Mouse (Mus musculus) liver, adult 2 months (tissue): ENCODE data around the gene Sorl1. TPM values are rescaled to one million over a fixed set of nuclear protein-coding genes. Genes with fewer than 3 reads are reported as not detected.

Source experiments
- DNase-seq: peaks from one replicate; pipeline ENCODE4 v3.0.0-alpha.2; 2011; ENCODE audit warnings: low read depth, low spot score; ENCODE audit errors: extremely low read depth
- H3K27ac ChIP-seq: fragments of 200-500 bp; replicated peaks from 2 replicates; pipeline ENCODE4 v1.5.1; 2012; ENCODE audit warnings: low read depth, mild to moderate bottlenecking, control low read depth, inconsistent platforms, low read length; ENCODE audit not compliant: insufficient read depth
- H3K27me3 ChIP-seq: fragments of 200-500 bp; 2 replicates; pipeline ENCODE4 v1.6.1; 2012; ENCODE audit warnings: mild to moderate bottlenecking, moderate library complexity, low read length, inconsistent platforms; ENCODE audit not compliant: control insufficient read depth, insufficient read depth
- H3K36me3 ChIP-seq: fragments of 200-500 bp; 2 replicates; pipeline ENCODE4 v1.6.1; 2012; ENCODE audit warnings: low read length, inconsistent platforms; ENCODE audit not compliant: control insufficient read depth, insufficient read depth
- H3K4me1 ChIP-seq: fragments of 200-500 bp; 2 replicates; pipeline ENCODE4 v1.6.1; 2011; ENCODE audit warnings: low read length; ENCODE audit not compliant: control insufficient read depth, insufficient read depth
- H3K4me3 ChIP-seq: fragments of 200-500 bp; 2 replicates; pipeline ENCODE4 v1.5.1; 2011; ENCODE audit warnings: low read depth, mild to moderate bottlenecking, control low read depth, low read length, moderate library complexity; ENCODE audit not compliant: insufficient read depth
- H3K79me2 ChIP-seq: fragments of 200-500 bp; 2 replicates; pipeline ENCODE4 v1.6.1; 2012; ENCODE audit warnings: inconsistent platforms, mild to moderate bottlenecking, low read length, moderate library complexity; ENCODE audit not compliant: control insufficient read depth, insufficient read depth
- H3K9ac ChIP-seq: fragments of 200-500 bp; 2 replicates; pipeline ENCODE4 v1.6.1; 2012; ENCODE audit warnings: low read depth, mild to moderate bottlenecking, control low read depth, inconsistent platforms, low read length
- CTCF ChIP-seq: fragments of 200-500 bp; IDR thresholded peaks from 2 replicates; pipeline ENCODE4 v1.5.1; 2011; ENCODE audit warnings: low read depth, low read length, control low read depth
- POLR2A ChIP-seq: fragments of 200-500 bp; IDR thresholded peaks from 2 replicates; pipeline ENCODE4 v1.6.1; 2011; ENCODE audit warnings: low read length, control low read depth; ENCODE audit not compliant: insufficient read depth; ENCODE audit errors: extremely low read depth
- WGBS: fragments of 180-500 bp; shearing (Covaris S2); methylation state at CpG from one replicate; pipeline ENCODE4 v1.1.7; 2018; 5-methylcytosine and 5-hydroxymethylcytosine counted together
- polyA plus RNA-seq: library from polyadenylated mRNA; depleted of rRNA; stranded (reverse); fragments of >200 nt; gene quantifications from 2 replicates; pipeline ENCODE4 v1.2.3, GENCODE M21; 2012
- total RNA-seq: library from RNA; depleted of rRNA; stranded (reverse); fragments of >200 nt; gene quantifications from 2 replicates; pipeline ENCODE4 v1.2.3, GENCODE M21; 2014

Gene Sorl1
- total and polyA plus RNA-seq, 2 experiments, result 1.4 to 2.3 TPM

GRCm38 (mm10) chr9:42053591-42054190, 70.4 kb downstream of the Sorl1 start:
- WGBS, result 84% methylated on average over 12 of the region's 12 CpGs
- TF ChIP-seq CTCF, result no peak
- no peak for TF ChIP-seq POLR2A

DNA sequence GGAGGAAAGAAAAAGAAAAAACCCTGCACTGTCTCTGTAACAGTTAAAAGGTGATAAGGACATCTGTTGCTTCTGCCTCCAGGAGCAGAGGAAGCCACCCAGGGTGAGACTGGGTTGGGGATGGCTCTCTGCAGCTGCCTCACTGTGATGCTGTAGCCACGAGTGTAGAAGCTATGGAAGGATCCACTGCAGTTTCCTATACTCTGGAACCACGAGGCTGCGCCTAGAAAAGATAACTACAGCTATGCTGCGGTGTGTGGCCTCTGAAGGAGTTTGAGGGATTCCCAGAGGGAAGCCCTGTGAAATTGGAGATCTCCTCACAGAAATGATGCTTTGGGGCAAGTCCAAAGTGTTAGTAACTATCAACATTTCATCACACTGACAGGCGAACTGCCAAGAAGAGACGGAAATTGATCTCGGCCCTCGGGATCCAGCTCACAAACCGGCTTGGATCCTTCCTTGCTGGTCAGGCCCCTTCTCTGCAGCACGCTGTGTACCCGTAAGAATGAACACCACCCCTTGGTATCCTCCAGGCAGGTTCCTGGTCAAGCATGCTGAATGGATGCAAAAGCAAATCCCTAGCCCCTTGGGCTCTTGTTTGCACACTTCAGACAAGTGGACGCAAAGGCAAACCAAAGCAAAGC, 71.3 kb downstream of the Sorl1 start:
- DNase-seq, result peak; percentile 70
- Histone ChIP-seq H3K27ac (no peak overlapping the region), H3K4me1 (no peaks in the 10 kb centered on the region), H3K27me3 (no peaks in the 10 kb centered on the region), H3K9ac (no peak overlapping the region), H3K79me2 (no peaks in the 10 kb centered on the region), H3K36me3 (no peaks in the 10 kb centered on the region), H3K4me3 (no peak overlapping the region)
- WGBS, result 29% methylated on average over 12 of the region's 12 CpGs
- TF ChIP-seq POLR2A (no peak), CTCF (no peak)

More at GRCm38 (mm10) chr9:42053591-42054190, 70.4 kb downstream of the Sorl1 start:
- H3K36me3 ChIP-seq, result no peaks in the 10 kb centered on the region
- no peak overlapping the region for H3K4me3 ChIP-seq
- no peaks in the 10 kb centered on the region for H3K79me2 ChIP-seq
- H3K27ac ChIP-seq, result no peak overlapping the region
- H3K27me3 ChIP-seq, result no peaks in the 10 kb centered on the region
- DNase-seq, result no peak
- H3K4me1 ChIP-seq, result no peaks in the 10 kb centered on the region
- no peak overlapping the region for H3K9ac ChIP-seq

GRCm38 (mm10) chr9:42048542-42048941, 75.6 kb downstream of the Sorl1 start:
- H3K9ac ChIP-seq, result no peak overlapping the region
- H3K27me3 ChIP-seq, result no peaks in the 10 kb centered on the region
- 27% methylated on average over 2 of the region's 2 CpGs for WGBS
- H3K36me3 ChIP-seq, result no peaks in the 10 kb centered on the region
- H3K4me3 ChIP-seq, result no peak overlapping the region
- H3K27ac ChIP-seq, result no peak overlapping the region
- no peaks in the 10 kb centered on the region for H3K4me1 ChIP-seq
- DNase-seq, result no peak
- no peak for TF ChIP-seq CTCF
- TF ChIP-seq POLR2A, result no peak
- no peaks in the 10 kb centered on the region for H3K79me2 ChIP-seq

GRCm38 (mm10) chr9:42047786-42048185, 76.3 kb downstream of the Sorl1 start:
- Histone ChIP-seq H3K4me1 (no peaks in the 10 kb centered on the region), H3K36me3 (no peaks in the 10 kb centered on the region), H3K4me3 (no peak overlapping the region), H3K79me2 (no peaks in the 10 kb centered on the region), H3K27me3 (no peaks in the 10 kb centered on the region), H3K9ac (no peak overlapping the region), H3K27ac (no peak overlapping the region)
- TF ChIP-seq CTCF (no peak), POLR2A (no peak)
- DNase-seq, result no peak
- WGBS, result 68% methylated on average over 5 of the region's 5 CpGs

DNA sequence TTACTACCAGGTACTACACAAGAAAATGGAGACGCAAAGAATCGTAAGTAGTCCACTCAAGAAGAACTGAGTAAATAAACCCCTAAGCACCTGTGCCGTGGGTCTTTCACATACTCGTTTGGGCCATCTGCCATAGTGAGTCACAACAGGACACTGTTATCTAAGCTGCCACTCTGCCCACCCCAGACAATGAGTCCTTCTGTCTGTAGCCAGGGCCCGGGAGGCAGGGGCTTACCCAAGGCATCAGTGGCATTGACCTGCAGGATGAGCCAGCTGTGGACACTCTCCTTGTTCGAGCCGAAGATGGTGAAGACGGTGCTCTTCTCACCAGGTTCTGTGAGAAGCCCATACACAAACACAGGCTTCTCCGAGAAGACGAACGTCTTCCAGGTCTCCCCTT, 77.8 kb downstream of the Sorl1 start:
- no peak for TF ChIP-seq POLR2A
- H3K27ac ChIP-seq, result no peak overlapping the region
- DNase-seq, result no peak
- H3K36me3 ChIP-seq, result no peaks in the 10 kb centered on the region
- no peaks in the 10 kb centered on the region for H3K4me1 ChIP-seq
- no peak overlapping the region for H3K4me3 ChIP-seq
- no peak overlapping the region for H3K9ac ChIP-seq
- no peaks in the 10 kb centered on the region for H3K79me2 ChIP-seq
- 91% methylated on average over 11 of the region's 11 CpGs for WGBS
- H3K27me3 ChIP-seq, result no peaks in the 10 kb centered on the region

- H3K27me3 ChIP-seq, result no peaks in the 10 kb centered on the region
- no peaks in the 10 kb centered on the region for H3K4me1 ChIP-seq
- no peak overlapping the region for H3K27ac ChIP-seq
- no peaks in the 10 kb centered on the region for H3K79me2 ChIP-seq
- no peaks in the 10 kb centered on the region for H3K36me3 ChIP-seq
- H3K4me3 ChIP-seq, result no peak overlapping the region
- 93% methylated on average over 8 of the region's 8 CpGs for WGBS
- no peak for DNase-seq
- TF ChIP-seq CTCF (no peak), POLR2A (no peak)
- no peak overlapping the region for H3K9ac ChIP-seq
These were observed 79.4 kb downstream of the Sorl1 start for GRCm38 (mm10) chr9:42044651-42045050.
